Mouse (Mus musculus): ENCODE results near the gene Mvb12b. TPM values are rescaled to one million over a fixed set of nuclear protein-coding genes. Genes with fewer than 3 reads are reported as not detected.
A peak's percentile ranks its signal among the peaks of the same experiment; 100 is the strongest.

Gene Mvb12b
- polyA plus RNA-seq, 1 experiment from 2014 or later = 24.0 TPM

- ATAC-seq (replicated peaks; ENCODE audit: low FRiP score, low read depth) (no peak), DNase-seq (ENCODE audit: low spot score) (peak; percentile 74)
- WGBS = 56% methylated on average over 8 of the region's 8 CpGs
- Histone ChIP-seq H3K9ac (ENCODE audit: low read depth, low read length) (no peak overlapping the region), H3K27ac (peak overlapping the region; percentile 64), H3K4me3 (replicated peaks; ENCODE audit: low read depth, low read length) (no peak overlapping the region), H3K27me3 (ENCODE audit: insufficient read depth, low read length) (no peaks in the 10 kb centered on the region), H3K9me3 (replicated peaks; ENCODE audit: low read length) (no peaks in the 10 kb centered on the region), H3K36me3 (ENCODE audit: insufficient read depth, low read length) (peaks cover 6% of the 10 kb centered on the region; the same call in 1 of the 2 replicates), H3K4me1 (replicated peaks; ENCODE audit: insufficient read depth, low read length) (peaks cover 68% of the 10 kb centered on the region), H3K4me2 (ENCODE audit: low read length) (no peak overlapping the region)
- no peak for TF ChIP-seq CTCF (IDR thresholded peaks at IDR 0.05; ENCODE audit: low read depth)
These were observed 14.2 kb downstream of the Mvb12b start for GRCm38 (mm10) chr2:33873501-33873900.

- 43% methylated on average over 8 of the region's 8 CpGs for WGBS
- Histone ChIP-seq H3K27me3 (ENCODE audit: insufficient read depth, low read length) (no peaks in the 10 kb centered on the region), H3K9ac (ENCODE audit: low read depth, low read length) (no peak overlapping the region), H3K36me3 (ENCODE audit: insufficient read depth, low read length) (peaks cover 6% of the 10 kb centered on the region; the same call in 1 of the 2 replicates), H3K9me3 (replicated peaks; ENCODE audit: low read length) (no peaks in the 10 kb centered on the region), H3K4me2 (ENCODE audit: low read length) (no peak overlapping the region), H3K4me3 (replicated peaks; ENCODE audit: low read depth, low read length) (no peak overlapping the region), H3K4me1 (replicated peaks; ENCODE audit: insufficient read depth, low read length) (peaks cover 68% of the 10 kb centered on the region), H3K27ac (peak overlapping the region; percentile 64)
- no peak for TF ChIP-seq CTCF (IDR thresholded peaks at IDR 0.05; ENCODE audit: low read depth)
- ATAC-seq (replicated peaks; ENCODE audit: low FRiP score, low read depth) = peak; percentile 19; the same call in 1 of the 2 replicates
- DNase-seq (ENCODE audit: low spot score) = peak; percentile 73
These were observed 14.9 kb downstream of the Mvb12b start for GRCm38 (mm10) chr2:33872841-33873271.

DNA sequence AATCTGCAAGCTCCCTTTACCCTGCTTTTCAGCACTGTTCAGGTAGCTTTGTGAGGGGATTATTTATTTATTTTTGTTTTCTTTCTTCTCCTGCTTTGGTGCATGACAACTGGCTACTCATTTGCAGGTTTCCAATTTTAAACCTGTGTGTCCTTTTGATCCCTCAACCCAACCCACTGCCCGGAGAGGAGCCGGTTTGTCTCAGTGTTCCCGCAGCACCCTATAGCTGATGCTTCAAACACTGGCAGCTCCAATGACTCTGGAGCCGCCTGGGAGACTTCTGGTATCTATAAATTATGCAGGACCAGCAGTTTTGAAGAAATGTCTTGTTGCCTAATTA lies 16.6 kb downstream of the Mvb12b start:
- DNase-seq (ENCODE audit: low spot score) (peak; percentile 23), ATAC-seq (replicated peaks; ENCODE audit: low FRiP score, low read depth) (peak; percentile 41; the same call in 1 of the 2 replicates)
- 34% methylated on average over 4 of the region's 4 CpGs for WGBS
- Histone ChIP-seq H3K36me3 (ENCODE audit: insufficient read depth, low read length) (peaks cover 6% of the 10 kb centered on the region; the same call in 1 of the 2 replicates), H3K4me3 (replicated peaks; ENCODE audit: low read depth, low read length) (no peak overlapping the region), H3K9ac (ENCODE audit: low read depth, low read length) (no peak overlapping the region), H3K9me3 (replicated peaks; ENCODE audit: low read length) (no peaks in the 10 kb centered on the region), H3K27ac (peak overlapping the region; percentile 80), H3K27me3 (ENCODE audit: insufficient read depth, low read length) (no peaks in the 10 kb centered on the region), H3K4me1 (replicated peaks; ENCODE audit: insufficient read depth, low read length) (peaks cover 57% of the 10 kb centered on the region), H3K4me2 (ENCODE audit: low read length) (no peak overlapping the region)
- no peak for TF ChIP-seq CTCF (IDR thresholded peaks at IDR 0.05; ENCODE audit: low read depth)

GRCm38 (mm10) chr2:33870369-33871180 lies 17.2 kb downstream of the Mvb12b start:
- 23% methylated on average over 17 of the region's 17 CpGs for WGBS
- peaks cover 6% of the 10 kb centered on the region; the same call in 1 of the 2 replicates for H3K36me3 ChIP-seq (ENCODE audit: insufficient read depth, low read length)
- H3K4me1 ChIP-seq (replicated peaks; ENCODE audit: insufficient read depth, low read length) = peaks cover 53% of the 10 kb centered on the region
- TF ChIP-seq CTCF (IDR thresholded peaks at IDR 0.05; ENCODE audit: low read depth) = no peak
- H3K27me3 ChIP-seq (ENCODE audit: insufficient read depth, low read length) = no peaks in the 10 kb centered on the region
- no peaks in the 10 kb centered on the region for H3K9me3 ChIP-seq (replicated peaks; ENCODE audit: low read length)
- peak overlapping the region; percentile 80 for H3K27ac ChIP-seq
- H3K9ac ChIP-seq (ENCODE audit: low read depth, low read length) = no peak overlapping the region
- peak; percentile 68 for ATAC-seq (replicated peaks; ENCODE audit: low FRiP score, low read depth)
- DNase-seq (ENCODE audit: low spot score) = peak; percentile 91
- H3K4me2 ChIP-seq (ENCODE audit: low read length) = 0 out of 2 replicates have a peak overlapping the region, but pooled peaks have one; percentile 2
- no peak overlapping the region for H3K4me3 ChIP-seq (replicated peaks; ENCODE audit: low read depth, low read length)

DNA sequence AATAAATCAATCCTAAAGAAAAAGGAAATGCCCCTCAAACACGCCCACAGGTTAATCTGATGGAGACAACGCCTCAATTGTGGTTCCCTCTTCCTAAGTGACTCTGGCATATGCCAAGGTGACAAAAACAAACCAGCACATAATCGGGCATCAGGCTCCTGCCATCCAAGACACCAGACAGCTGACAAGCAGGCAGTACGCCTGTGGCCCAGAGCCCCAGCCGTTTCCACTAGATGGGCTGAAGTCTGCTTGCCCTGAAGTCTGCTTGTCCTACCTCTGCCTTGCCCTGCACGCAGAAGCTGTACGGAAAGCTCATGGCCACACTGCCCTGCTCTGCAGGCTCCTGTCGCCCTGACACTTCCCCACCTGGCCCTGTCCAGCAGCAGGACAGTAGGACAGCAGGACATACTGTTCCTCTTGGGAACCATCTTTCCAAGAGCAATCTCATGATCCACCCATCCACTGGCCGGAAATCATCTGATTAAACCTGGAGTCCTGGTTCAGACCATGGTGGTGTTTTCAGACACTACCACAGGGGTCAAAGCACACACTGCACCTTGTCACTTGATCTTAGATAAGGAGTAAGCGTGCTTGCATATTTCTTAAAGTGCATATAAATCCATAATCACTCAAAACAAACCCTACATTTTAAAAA lies 17.9 kb downstream of the Mvb12b start:
- H3K27me3 ChIP-seq (ENCODE audit: insufficient read depth, low read length) = no peaks in the 10 kb centered on the region
- no peak for TF ChIP-seq CTCF (IDR thresholded peaks at IDR 0.05; ENCODE audit: low read depth)

DNA sequence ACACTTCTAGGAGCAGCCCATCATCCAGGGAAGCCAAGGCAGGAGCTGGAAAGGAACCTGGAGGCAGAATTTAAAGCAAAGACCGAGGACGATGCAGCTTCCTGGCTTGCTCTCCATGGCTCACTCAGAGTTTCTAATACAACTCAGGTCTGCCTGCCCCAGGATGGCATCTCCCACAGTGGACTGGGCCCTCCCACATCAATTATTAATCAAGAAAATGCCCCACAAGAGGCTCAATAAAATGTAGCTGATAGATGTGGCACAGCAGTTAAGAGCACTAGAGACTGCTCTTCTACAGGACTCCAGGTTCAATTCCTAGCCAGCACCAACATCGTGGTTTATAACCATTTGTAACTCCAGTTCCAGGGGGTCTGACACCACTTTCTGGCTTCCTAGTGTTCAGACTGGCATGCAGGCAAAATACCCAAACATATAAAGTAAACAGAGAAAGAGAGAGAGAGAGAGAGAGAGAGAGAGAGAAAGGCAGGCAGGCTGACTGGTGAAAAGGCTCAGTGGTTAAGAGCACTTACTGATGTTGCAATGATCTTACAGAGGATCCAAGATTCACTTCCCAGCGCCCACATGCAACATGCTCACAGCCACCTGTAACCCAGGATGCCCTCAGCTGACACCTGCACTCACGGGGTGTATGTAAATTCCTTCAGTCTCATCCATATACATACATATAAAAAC lies 18.6 kb downstream of the Mvb12b start:
- Histone ChIP-seq H3K27ac (no peak overlapping the region), H3K4me3 (replicated peaks; ENCODE audit: low read depth, low read length) (no peak overlapping the region), H3K36me3 (ENCODE audit: insufficient read depth, low read length) (peaks cover 6% of the 10 kb centered on the region; the same call in 1 of the 2 replicates), H3K4me1 (replicated peaks; ENCODE audit: insufficient read depth, low read length) (peaks cover 39% of the 10 kb centered on the region; the same call in 1 of the 2 replicates), H3K9ac (ENCODE audit: low read depth, low read length) (no peak overlapping the region), H3K4me2 (ENCODE audit: low read length) (no peak overlapping the region), H3K27me3 (ENCODE audit: insufficient read depth, low read length) (no peaks in the 10 kb centered on the region), H3K9me3 (replicated peaks; ENCODE audit: low read length) (no peaks in the 10 kb centered on the region)
- WGBS = 53% methylated on average over 5 of the region's 5 CpGs
- ATAC-seq (replicated peaks; ENCODE audit: low FRiP score, low read depth) = no peak
- DNase-seq (ENCODE audit: low spot score) = no peak
- no peak for TF ChIP-seq CTCF (IDR thresholded peaks at IDR 0.05; ENCODE audit: low read depth)

More for the DNA sequence above, 17.9 kb downstream of the Mvb12b start:
- no peak overlapping the region for H3K9ac ChIP-seq (ENCODE audit: low read depth, low read length)
- H3K9me3 ChIP-seq (replicated peaks; ENCODE audit: low read length) = no peaks in the 10 kb centered on the region
- DNase-seq (ENCODE audit: low spot score) = no peak
- peaks cover 46% of the 10 kb centered on the region for H3K4me1 ChIP-seq (replicated peaks; ENCODE audit: insufficient read depth, low read length)
- ATAC-seq (replicated peaks; ENCODE audit: low FRiP score, low read depth) = no peak
- H3K36me3 ChIP-seq (ENCODE audit: insufficient read depth, low read length) = peaks cover 6% of the 10 kb centered on the region; the same call in 1 of the 2 replicates
- peak overlapping the region; percentile 80 for H3K27ac ChIP-seq
- H3K4me3 ChIP-seq (replicated peaks; ENCODE audit: low read depth, low read length) = no peak overlapping the region
- WGBS = 50% methylated on average over 10 of the region's 10 CpGs
- no peak overlapping the region for H3K4me2 ChIP-seq (ENCODE audit: low read length)
